Mouse (Mus musculus) embryonic stem cell, embryonic (primary cell): ENCODE measurements around the gene Tsr2.

Experiments used
- CTCF ChIA-PET, 4 experiments: fragments of 300-600 bp in 2 of 4; fragments of 350-600 bp in 2 of 4; sonication (Branson Sonifier 250); formaldehyde crosslinking; loops; one replicate each; lab custom pipeline; 2022; ENCODE audit warnings: inconsistent platforms in 2 of 4; lab: Charles Lee
- POLR2A ChIA-PET, 4 experiments: fragments of 300-600 bp in 2 of 4; fragments of 350-600 bp in 2 of 4; sonication (Branson Sonifier 250); formaldehyde crosslinking; loops; one replicate each; lab custom pipeline; 2022; ENCODE audit warnings: antibody characterized with exemption in 4 of 4, inconsistent platforms in 1 of 4; lab: Charles Lee

Tsr2 gene

GRCm38 (mm10) chrX:151055559-151055958, 40.8 kb downstream of the Tsr2 start:
- CTCF ChIA-PET = interaction anchor here in 2 of 4 experiments (0.6 to 0.8 kb wide), 2 partner anchors 39 to 289 kb away, joined by 3 to 4 read pairs; partner anchors contain the start of genes Fam120c (in 1 of the 2) and Gnl3l (in 1 of the 2)
- POLR2A ChIA-PET = interaction anchor here in 3 of 4 experiments (0.6 to 2.5 kb wide), 17 partner anchors 9 to 41 kb away, joined by 3 to 19 read pairs (median 4); partner anchors contain the start of genes Gnl3l (in 3 of the 3) and Tsr2 (in 1 of the 3)

- ChIA-PET POLR2A (interaction anchor here in 3 of 4 experiments (0.6 to 6.5 kb wide), 13 partner anchors 10 to 66 kb away, joined by 3 to 87 read pairs (median 6); partner anchors contain the start of genes Gnl3l (in 3 of the 3) and Tsr2 (in 1 of the 3)), CTCF (interaction anchor here in 2 of 4 experiments (0.5 to 1.0 kb wide), 2 partner anchors 49 to 94 kb away, joined by 3 read pairs; no protein-coding TSS in a partner anchor)
Observed at GRCm38 (mm10) chrX:151054489-151054888, 41.9 kb downstream of the Tsr2 start.

GRCm38 (mm10) chrX:151050337-151050736, 46.0 kb downstream of the Tsr2 start:
- ChIA-PET CTCF (interaction anchor here in 3 of 4 experiments (1.3 to 3.7 kb wide), 4 partner anchors 31 to 34 kb away, joined by 3 to 18 read pairs (median 6); partner anchors contain the start of gene Gnl3l (in 3 of the 3)), POLR2A (interaction anchor here (0.6 to 13.6 kb wide), 46 partner anchors 8 to 1602 kb away, joined by 3 to 345 read pairs (median 7); partner anchors contain the start of genes Gnl3l (in 4 of the 4), Fam120c (in 1 of the 4), Pfkfb1 (in 1 of the 4) and Phf8 (in 1 of the 4))

GRCm38 (mm10) chrX:151049661-151050215, 46.6 kb downstream of the Tsr2 start:
- POLR2A ChIA-PET = interaction anchor here (0.6 to 13.6 kb wide), 59 partner anchors 8 to 1602 kb away, joined by 3 to 345 read pairs (median 5); partner anchors contain the start of genes Gnl3l (in 4 of the 4), Fam120c (in 2 of the 4), Phf8 (in 2 of the 4) and Pfkfb1 (in 1 of the 4)
- CTCF ChIA-PET = interaction anchor here in 3 of 4 experiments (0.7 to 3.7 kb wide), 5 partner anchors 13 to 33 kb away, joined by 3 to 18 read pairs (median 5); partner anchors contain the start of gene Gnl3l (in 3 of the 3)

- ChIA-PET CTCF (interaction anchor here in 2 of 4 experiments (1.5 to 3.7 kb wide), 2 partner anchors 30 to 31 kb away, joined by 4 to 18 read pairs; partner anchors contain the start of gene Gnl3l (in 2 of the 2)), POLR2A (interaction anchor here in 3 of 4 experiments (0.6 to 13.6 kb wide), 15 partner anchors 8 to 756 kb away, joined by 3 to 345 read pairs (median 5); partner anchors contain the start of genes Gnl3l (in 3 of the 3) and Phf8 (in 1 of the 3))
Observed at GRCm38 (mm10) chrX:151047431-151048058, 48.8 kb downstream of the Tsr2 start.

GRCm38 (mm10) chrX:151046777-151047430, 49.4 kb downstream of the Tsr2 start:
- POLR2A ChIA-PET = interaction anchor here in 3 of 4 experiments (0.6 to 13.6 kb wide), 50 partner anchors 9 to 756 kb away, joined by 3 to 345 read pairs (median 4); partner anchors contain the start of genes Gnl3l (in 3 of the 3) and Phf8 (in 1 of the 3)

GRCm38 (mm10) chrX:151046321-151046720, 50.0 kb downstream of the Tsr2 start:
- CTCF ChIA-PET = interaction anchor here in 2 of 4 experiments (0.6 to 1.6 kb wide), 5 partner anchors 24 to 1086 kb away, joined by 3 to 11 read pairs (median 4); partner anchors contain the start of gene Gnl3l (in 2 of the 2)
- POLR2A ChIA-PET = interaction anchor here in 3 of 4 experiments (0.6 to 13.6 kb wide), 49 partner anchors 9 to 757 kb away, joined by 3 to 345 read pairs (median 4); partner anchors contain the start of genes Gnl3l (in 3 of the 3) and Phf8 (in 1 of the 3)

More at GRCm38 (mm10) chrX:151046777-151047430, 49.4 kb downstream of the Tsr2 start:
- CTCF ChIA-PET = interaction anchor here in 2 of 4 experiments (0.6 to 3.7 kb wide), 6 partner anchors 24 to 1086 kb away, joined by 3 to 18 read pairs (median 4); partner anchors contain the start of gene Gnl3l (in 2 of the 2)

- ChIA-PET CTCF (interaction anchor here in 1 of 4 experiments (0.7 to 1.6 kb wide), 2 partner anchors 29 to 83 kb away, joined by 3 to 11 read pairs; partner anchors contain the start of gene Gnl3l), POLR2A (interaction anchor here in 3 of 4 experiments (0.8 to 13.6 kb wide), 17 partner anchors 9 to 123 kb away, joined by 3 to 345 read pairs (median 5); partner anchors contain the start of gene Gnl3l (in 2 of the 3))
Observed at GRCm38 (mm10) chrX:151045850-151046249, 50.5 kb downstream of the Tsr2 start, which contains the start of gene Fgd1. Gene Fgd1, plus strand, starts transcription at chrX:151046150.

- POLR2A ChIA-PET = interaction anchor here (0.7 to 13.6 kb wide), 15 partner anchors 8 to 1740 kb away, joined by 3 to 345 read pairs (median 4); partner anchors contain the start of genes Gnl3l (in 3 of the 4), Gpr143 (in 1 of the 4) and Phf8 (in 1 of the 4)
- CTCF ChIA-PET = no interaction called here
Observed at GRCm38 (mm10) chrX:151041223-151041622, 55.1 kb downstream of the Tsr2 start.
